Mouse (Mus musculus) testis, adult 2 months (tissue): ENCODE data around the gene Mob3b. TPM values are rescaled to one million over a fixed set of nuclear protein-coding genes. Genes with fewer than 3 reads are reported as not detected.

Experiments
- H3K27ac ChIP-seq: fragments of 200-500 bp; 2 replicates; pipeline ENCODE4 v1.5.1; 2012; ENCODE audit warnings: low read depth, low read length; ENCODE audit not compliant: control insufficient read depth, insufficient read depth
- H3K27me3 ChIP-seq: fragments of 200-500 bp; 2 replicates; pipeline ENCODE4 v1.6.1; 2012; ENCODE audit warnings: mild to moderate bottlenecking, low read length, moderate library complexity; ENCODE audit not compliant: control insufficient read depth, insufficient read depth
- H3K36me3 ChIP-seq: fragments of 200-500 bp; 2 replicates; pipeline ENCODE4 v1.6.1; 2012; ENCODE audit warnings: mild to moderate bottlenecking, low read length; ENCODE audit not compliant: control insufficient read depth, insufficient read depth
- H3K4me1 ChIP-seq: fragments of 200-500 bp; 2 replicates; pipeline ENCODE4 v1.6.1; 2012; ENCODE audit warnings: low read length; ENCODE audit not compliant: control insufficient read depth, insufficient read depth
- H3K4me3 ChIP-seq: fragments of 200-500 bp; 2 replicates; pipeline ENCODE4 v1.5.1; 2012; ENCODE audit warnings: low read depth, mild to moderate bottlenecking, low read length, moderate library complexity, mixed read lengths; ENCODE audit not compliant: control insufficient read depth
- CTCF ChIP-seq: fragments of 200-500 bp; IDR thresholded peaks from 2 replicates; pipeline ENCODE4 v1.5.1; 2012; ENCODE audit warnings: low read depth, mild to moderate bottlenecking, inconsistent platforms, low read length, moderate library complexity; ENCODE audit not compliant: control insufficient read depth, insufficient read depth, insufficient replicate concordance
- POLR2A ChIP-seq: fragments of 200-500 bp; IDR thresholded peaks from 2 replicates; pipeline ENCODE4 v1.6.1; 2012; ENCODE audit warnings: low read depth, mild to moderate bottlenecking, inconsistent platforms, low read length, moderate library complexity; ENCODE audit not compliant: control insufficient read depth
- polyA plus RNA-seq: library from polyadenylated mRNA; depleted of rRNA; stranded (reverse); fragments of >200 nt; gene quantifications from 2 replicates; pipeline ENCODE4 v1.2.3, GENCODE M21; 2012

The Mob3b gene
- polyA plus RNA-seq, 1 experiment = 1.4 TPM

GRCm38 (mm10) chr4:35012401-35013307, 144.6 kb downstream of the Mob3b start:
- no peaks in the 10 kb centered on the region for H3K4me1 ChIP-seq
- TF ChIP-seq CTCF (no peak), POLR2A (no peak)
- no peaks in the 10 kb centered on the region for H3K27me3 ChIP-seq
- H3K4me3 ChIP-seq = no peak overlapping the region
- no peak overlapping the region for H3K27ac ChIP-seq
- H3K36me3 ChIP-seq = no peaks in the 10 kb centered on the region

GRCm38 (mm10) chr4:35006541-35007260, 150.6 kb downstream of the Mob3b start:
- H3K4me1 ChIP-seq = no peaks in the 10 kb centered on the region
- no peaks in the 10 kb centered on the region for H3K27me3 ChIP-seq
- H3K4me3 ChIP-seq = no peak overlapping the region
- no peak overlapping the region for H3K27ac ChIP-seq
- TF ChIP-seq POLR2A = no peak
- no peak for TF ChIP-seq CTCF
- H3K36me3 ChIP-seq = no peaks in the 10 kb centered on the region

GRCm38 (mm10) chr4:35006056-35006455, 151.2 kb downstream of the Mob3b start:
- Histone ChIP-seq H3K27me3 (no peaks in the 10 kb centered on the region), H3K4me3 (no peak overlapping the region), H3K36me3 (no peaks in the 10 kb centered on the region), H3K4me1 (no peaks in the 10 kb centered on the region), H3K27ac (no peak overlapping the region)
- TF ChIP-seq CTCF (no peak), POLR2A (no peak)

GRCm38 (mm10) chr4:35005068-35005769, 152.1 kb downstream of the Mob3b start:
- Histone ChIP-seq H3K27me3 (no peaks in the 10 kb centered on the region), H3K36me3 (no peaks in the 10 kb centered on the region), H3K4me3 (no peak overlapping the region), H3K27ac (no peak overlapping the region), H3K4me1 (no peaks in the 10 kb centered on the region)
- TF ChIP-seq CTCF (no peak), POLR2A (no peak)

- TF ChIP-seq POLR2A (no peak), CTCF (no peak)
- no peaks in the 10 kb centered on the region for H3K27me3 ChIP-seq
Observed at GRCm38 (mm10) chr4:35004473-35004872, 152.8 kb downstream of the Mob3b start.

GRCm38 (mm10) chr4:35003550-35004326, 153.5 kb downstream of the Mob3b start:
- TF ChIP-seq CTCF (no peak), POLR2A (no peak)

More at GRCm38 (mm10) chr4:35004473-35004872, 152.8 kb downstream of the Mob3b start:
- H3K27ac ChIP-seq = peak overlapping the region; percentile 23
- H3K4me1 ChIP-seq = no peaks in the 10 kb centered on the region
- H3K4me3 ChIP-seq = no peak overlapping the region
- no peaks in the 10 kb centered on the region for H3K36me3 ChIP-seq

GRCm38 (mm10) chr4:34996616-34997015, 160.7 kb downstream of the Mob3b start:
- Histone ChIP-seq H3K36me3 (no peaks in the 10 kb centered on the region), H3K27me3 (no peaks in the 10 kb centered on the region), H3K4me3 (peak overlapping the region; percentile 48), H3K27ac (peak overlapping the region; percentile 62; the same call in 1 of the 2 replicates), H3K4me1 (no peaks in the 10 kb centered on the region)
- TF ChIP-seq CTCF (no peak), POLR2A (peak; percentile 37; the same call in 1 of the 2 replicates)

More at GRCm38 (mm10) chr4:35003550-35004326, 153.5 kb downstream of the Mob3b start:
- no peaks in the 10 kb centered on the region for H3K36me3 ChIP-seq
- no peak overlapping the region for H3K4me3 ChIP-seq
- H3K27ac ChIP-seq = no peak overlapping the region
- H3K4me1 ChIP-seq = no peaks in the 10 kb centered on the region
- no peaks in the 10 kb centered on the region for H3K27me3 ChIP-seq
